Mouse (Mus musculus): Measurements from ENCODE around the gene Rprd2. TPM values are rescaled to one million over a fixed set of nuclear protein-coding genes. Genes with fewer than 3 reads are reported as not detected.

The Rprd2 gene
- polyA plus RNA-seq, 1 experiment from 2014 or later: 22.6 TPM

DNA sequence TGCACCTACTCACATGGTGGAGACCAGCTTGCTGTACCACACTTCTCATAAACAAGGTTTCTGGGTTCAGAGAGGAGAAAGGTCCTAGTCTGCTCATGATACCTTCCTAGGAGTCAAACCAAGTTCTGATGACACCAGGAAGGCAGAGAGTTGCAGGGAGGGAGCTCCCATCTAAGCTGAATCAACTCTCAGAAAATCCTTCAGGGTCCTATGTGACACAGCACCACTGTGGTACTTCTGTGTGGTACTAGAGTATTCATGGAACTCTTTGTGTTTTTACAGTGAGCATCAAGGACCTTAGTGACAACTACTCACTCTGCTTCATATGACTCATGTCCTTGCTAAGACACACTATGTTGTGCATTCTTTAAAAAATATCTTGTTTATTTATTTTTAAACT is 58.0 kb downstream of the Rprd2 start:
- Histone ChIP-seq H3K27ac (replicated peaks) (no peak overlapping the region), H3K27me3 (no peaks in the 10 kb centered on the region), H3K9ac (no peak overlapping the region), H3K9me3 (no peaks in the 10 kb centered on the region), H3K4me1 (replicated peaks) (no peaks in the 10 kb centered on the region), H3K36me3 (peaks cover 27% of the 10 kb centered on the region), H3K4me3 (no peak overlapping the region), H3K4me2 (no peak overlapping the region)
- no peak for ATAC-seq (ENCODE audit: low read depth)

DNA sequence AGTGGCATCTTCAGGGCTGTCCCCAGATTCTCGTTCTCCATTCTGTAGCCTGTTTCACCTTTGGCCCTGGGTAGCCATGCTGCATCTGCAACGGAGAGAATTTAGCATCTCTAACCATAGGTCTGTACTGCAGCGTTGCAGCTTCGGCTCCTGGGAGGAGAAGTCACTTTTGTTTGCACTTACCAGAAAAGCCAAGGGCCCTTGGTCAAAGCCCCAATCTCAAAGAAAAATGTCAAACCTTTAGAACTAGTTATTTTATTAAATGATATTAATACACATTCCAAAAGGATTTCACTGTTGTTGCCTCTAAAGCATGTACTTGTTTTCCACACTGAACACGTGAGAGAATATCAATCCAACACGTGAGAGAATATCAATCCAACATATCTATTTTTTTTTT is 58.6 kb downstream of the Rprd2 start, which contains the start of gene Tars2:
TSS of gene Tars2 (minus strand) at position 101 of the 400 bp plus-strand sequence.
- H3K9me3 ChIP-seq: no peaks in the 10 kb centered on the region
- 86% methylated on average over 6 of the region's 6 CpGs for WGBS
- H3K27me3 ChIP-seq: no peaks in the 10 kb centered on the region
- H3K4me2 ChIP-seq: no peak within 1 kb of the TSS
- H3K4me1 ChIP-seq (replicated peaks): no peaks in the 10 kb centered on the region
- ATAC-seq (ENCODE audit: low read depth): no peak
- H3K4me3 ChIP-seq: no peak within 1 kb of the TSS
- H3K36me3 ChIP-seq: peaks cover 22% of the 10 kb centered on the region
- no peak within 1 kb of the TSS for H3K27ac ChIP-seq (replicated peaks)
- H3K9ac ChIP-seq: no peak within 1 kb of the TSS

DNA sequence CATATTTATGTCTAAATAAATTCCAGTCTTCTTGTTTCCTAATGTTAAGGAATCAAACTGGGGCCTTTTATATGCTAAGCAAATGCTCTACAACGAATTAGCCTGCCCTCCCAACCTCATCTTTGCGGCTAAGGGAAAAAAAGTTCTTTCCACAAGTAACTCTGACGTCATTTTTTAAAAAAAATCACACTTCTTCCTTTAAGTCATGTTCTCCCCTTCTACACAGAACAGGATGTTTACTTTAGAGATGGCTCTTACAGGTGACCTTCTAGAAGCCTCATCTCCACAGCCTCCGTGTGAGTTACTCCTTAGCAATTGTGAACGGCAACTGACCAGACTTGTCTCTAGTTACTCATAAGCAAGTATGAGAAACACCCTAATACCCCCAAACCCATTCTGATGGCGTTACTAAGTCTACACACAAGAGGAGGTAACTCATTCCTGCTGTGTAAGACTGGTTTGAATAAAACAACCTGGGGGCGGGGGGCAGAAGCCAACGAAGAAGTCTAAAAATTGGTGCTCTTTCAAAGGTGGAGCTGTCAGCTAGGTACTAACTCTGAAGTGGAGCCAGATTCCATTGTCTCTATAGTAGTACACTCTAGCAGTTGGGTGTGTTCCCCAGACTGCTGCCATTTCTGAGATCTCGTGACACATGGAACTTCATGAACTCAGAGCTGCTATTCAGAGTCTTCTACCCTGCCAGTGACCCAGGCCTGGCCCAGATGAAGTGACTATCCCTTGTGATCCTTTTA is 60.0 kb downstream of the Rprd2 start:
- WGBS: 57% methylated on average over 9 of the region's 9 CpGs
- H3K4me3 ChIP-seq: no peak overlapping the region
- H3K9me3 ChIP-seq: no peaks in the 10 kb centered on the region
- no peak overlapping the region for H3K27ac ChIP-seq (replicated peaks)
- peaks cover 7% of the 10 kb centered on the region for H3K36me3 ChIP-seq
- H3K27me3 ChIP-seq: no peaks in the 10 kb centered on the region
- H3K9ac ChIP-seq: no peak overlapping the region
- H3K4me2 ChIP-seq: no peak overlapping the region
- H3K4me1 ChIP-seq (replicated peaks): peaks cover 7% of the 10 kb centered on the region
- ATAC-seq (ENCODE audit: low read depth): no peak

DNA sequence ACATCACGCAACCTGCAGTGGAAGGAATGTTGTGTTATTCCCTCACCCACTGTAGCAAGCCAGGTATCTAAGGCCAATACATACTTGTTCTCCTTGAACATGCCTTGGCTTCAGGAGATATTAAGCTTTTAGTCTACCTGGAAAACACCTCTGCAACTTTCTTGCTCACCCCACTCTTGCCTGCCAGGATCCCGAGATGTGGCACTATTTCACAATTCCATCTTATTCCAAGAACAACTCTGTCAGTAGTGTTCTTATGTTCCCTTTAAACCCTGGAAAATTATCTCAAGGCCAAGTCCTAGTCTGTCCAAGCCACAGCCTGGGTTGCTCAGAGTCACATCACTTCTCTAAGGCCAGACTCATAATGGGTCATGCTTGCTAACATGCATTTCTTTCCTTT is 61.9 kb downstream of the Rprd2 start:
- Histone ChIP-seq H3K4me2 (no peak overlapping the region), H3K27me3 (no peaks in the 10 kb centered on the region), H3K9me3 (no peaks in the 10 kb centered on the region), H3K4me3 (no peak overlapping the region), H3K9ac (no peak overlapping the region), H3K4me1 (replicated peaks) (peaks cover 8% of the 10 kb centered on the region), H3K27ac (replicated peaks) (no peak overlapping the region), H3K36me3 (peaks cover 11% of the 10 kb centered on the region)
- ATAC-seq (ENCODE audit: low read depth): no peak
- WGBS: 87% methylated on average over 2 of the region's 2 CpGs

DNA sequence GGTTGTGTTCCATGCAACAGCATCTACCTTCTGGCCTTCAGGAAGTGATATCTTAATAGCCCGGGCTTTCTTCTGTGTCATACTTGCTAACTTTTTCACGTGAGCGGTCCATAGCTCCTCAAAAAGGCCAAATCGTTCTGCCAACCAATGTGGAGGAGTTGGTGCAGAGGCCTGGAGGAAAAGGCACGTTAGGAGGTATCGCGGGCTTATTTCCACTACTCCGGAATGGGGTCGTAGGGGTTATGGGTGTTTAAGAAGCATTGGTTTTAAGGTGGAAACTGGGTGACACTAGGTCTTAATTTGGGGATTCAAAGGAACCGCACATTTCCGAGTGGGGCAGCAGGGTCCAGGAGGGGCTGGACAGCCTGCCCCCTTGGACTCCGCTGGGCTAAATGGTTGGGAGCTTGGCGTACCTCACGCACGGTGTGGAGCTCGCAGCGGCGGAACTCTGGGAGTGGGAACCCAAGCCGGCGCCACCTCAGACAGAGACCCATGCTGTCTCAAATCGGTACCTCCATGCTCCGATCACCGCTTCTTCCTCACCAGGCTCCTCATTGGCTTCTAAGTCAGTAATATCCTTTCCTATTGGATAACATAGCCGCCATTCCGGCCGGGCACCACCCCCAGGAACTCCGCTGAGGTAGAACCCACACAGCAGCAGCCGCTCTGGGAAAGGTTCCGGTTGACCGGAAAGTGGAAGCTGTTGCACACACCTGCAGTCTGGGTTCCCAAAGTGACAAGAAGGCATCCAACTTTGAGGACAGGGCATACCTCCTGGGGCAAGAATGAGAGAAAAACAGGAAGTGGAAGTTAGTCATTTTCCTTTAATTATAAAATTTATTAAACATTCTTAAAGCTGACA is 64.1 kb downstream of the Rprd2 start:
- ATAC-seq (ENCODE audit: low read depth): peak; percentile 99
- Histone ChIP-seq H3K36me3 (peaks cover 30% of the 10 kb centered on the region), H3K9ac (peak overlapping the region; percentile 76), H3K4me1 (replicated peaks) (peaks cover 8% of the 10 kb centered on the region), H3K27me3 (no peaks in the 10 kb centered on the region), H3K9me3 (no peaks in the 10 kb centered on the region), H3K4me3 (peak overlapping the region; percentile 64), H3K4me2 (peak overlapping the region; percentile 73), H3K27ac (replicated peaks) (peak overlapping the region; percentile 64)
- WGBS: under 1% methylated on average over 30 of the region's 30 CpGs

DNA sequence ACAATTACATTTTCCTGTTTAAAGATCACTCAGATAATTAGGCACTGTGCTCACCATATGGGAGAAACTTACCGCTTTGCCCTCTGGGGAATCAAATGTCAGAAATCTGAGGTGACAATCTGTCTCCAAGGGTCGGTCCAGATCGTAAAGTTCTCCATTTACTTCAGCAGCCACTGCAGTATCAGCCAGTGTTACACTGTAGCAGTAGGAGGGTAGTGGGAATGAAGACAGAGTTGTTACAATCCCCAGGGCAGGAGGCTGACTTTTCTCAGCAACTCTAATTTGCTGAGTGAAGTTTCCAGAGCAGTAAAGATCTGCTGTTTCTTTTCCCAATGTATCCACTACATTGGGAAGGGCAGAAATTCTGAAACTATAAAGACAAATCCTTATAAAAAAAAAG is 65.7 kb downstream of the Rprd2 start:
- no peak for ATAC-seq (ENCODE audit: low read depth)
- Histone ChIP-seq H3K4me2 (no peak overlapping the region), H3K27me3 (no peaks in the 10 kb centered on the region), H3K9ac (no peak overlapping the region), H3K27ac (replicated peaks) (no peak overlapping the region), H3K36me3 (peaks cover 46% of the 10 kb centered on the region), H3K4me3 (no peak overlapping the region), H3K4me1 (replicated peaks) (peaks cover 8% of the 10 kb centered on the region), H3K9me3 (no peaks in the 10 kb centered on the region)
- 81% methylated on average over 3 of the region's 3 CpGs for WGBS

DNA sequence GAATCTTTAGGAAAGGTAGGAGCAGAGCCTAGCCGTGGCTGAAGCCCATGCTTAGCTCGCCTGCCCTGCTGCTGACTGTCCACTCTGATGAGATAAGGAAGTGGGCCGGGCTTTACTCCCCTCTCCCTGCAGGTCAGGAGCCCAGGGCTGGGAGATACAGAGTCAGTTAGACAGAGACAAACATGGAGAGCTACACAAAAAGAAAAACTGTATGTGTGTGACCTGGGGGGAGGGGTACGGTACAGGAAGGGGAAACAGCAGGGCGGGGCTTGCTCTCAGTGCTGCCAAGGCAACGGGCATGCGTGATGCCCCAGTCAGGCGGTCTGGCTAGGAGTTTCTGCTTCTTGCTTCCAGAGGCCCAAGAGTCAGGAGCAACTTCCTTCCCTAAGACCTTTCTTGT is 78.3 kb downstream of the Rprd2 start:
- 0 out of 2 replicates have a peak, but pooled peaks cover 3% of the 10 kb centered on the region for H3K4me1 ChIP-seq (replicated peaks)
- no peaks in the 10 kb centered on the region for H3K9me3 ChIP-seq
- H3K9ac ChIP-seq: no peak overlapping the region
- WGBS: 80% methylated on average over 8 of the region's 8 CpGs
- H3K27ac ChIP-seq (replicated peaks): no peak overlapping the region
- H3K27me3 ChIP-seq: no peaks in the 10 kb centered on the region
- H3K4me3 ChIP-seq: no peak overlapping the region
- peaks cover 90% of the 10 kb centered on the region for H3K36me3 ChIP-seq
- no peak overlapping the region for H3K4me2 ChIP-seq
- ATAC-seq (ENCODE audit: low read depth): no peak

DNA sequence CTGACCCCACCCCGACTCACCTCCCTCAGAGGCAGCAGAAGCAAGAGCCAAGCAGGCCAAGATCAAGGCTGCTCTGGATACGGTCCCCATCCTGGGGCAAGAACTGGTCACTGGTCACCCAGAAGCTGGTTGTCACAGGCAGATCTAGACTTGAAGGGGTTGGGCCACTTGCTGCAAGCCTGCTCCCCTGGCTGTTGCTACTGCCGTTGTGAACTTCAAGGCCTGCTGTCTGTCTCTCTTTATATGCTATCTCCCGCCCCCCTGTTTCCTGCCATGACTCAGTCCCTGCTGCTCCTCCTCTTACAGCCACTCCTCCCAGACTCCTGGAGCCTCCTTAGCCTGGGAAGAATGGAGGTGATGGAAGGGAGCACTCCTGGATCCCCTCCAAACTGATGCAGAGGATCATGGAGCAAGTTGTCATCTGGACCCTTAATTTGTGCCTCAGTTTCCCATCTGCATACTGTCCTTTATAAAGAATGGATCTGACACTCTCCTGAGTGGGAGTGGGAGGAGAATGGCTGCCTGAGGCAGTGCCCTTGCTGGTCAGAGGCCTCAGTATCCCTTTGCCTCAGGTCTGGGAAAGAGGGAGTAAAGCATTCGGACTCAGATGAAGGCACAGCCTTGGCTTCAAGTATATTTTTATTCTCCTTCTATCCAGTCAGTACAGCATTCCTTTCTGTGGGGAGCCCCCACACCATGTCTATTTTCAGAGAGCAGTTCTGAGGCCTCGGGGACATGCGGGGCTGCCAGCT is 79.1 kb downstream of the Rprd2 start, which contains the start of gene Ecm1:
TSS of gene Ecm1 (minus strand) at position 217 of the 752 bp plus-strand sequence.
- Histone ChIP-seq H3K4me1 (replicated peaks) (0 out of 2 replicates have a peak, but pooled peaks cover 3% of the 10 kb centered on the region), H3K9ac (0 out of 2 replicates have a peak within 1 kb of the TSS, but pooled peaks have one; percentile 26), H3K4me2 (no peak within 1 kb of the TSS), H3K27ac (replicated peaks) (no peak within 1 kb of the TSS), H3K4me3 (no peak within 1 kb of the TSS), H3K36me3 (peaks cover 90% of the 10 kb centered on the region), H3K9me3 (no peaks in the 10 kb centered on the region), H3K27me3 (no peaks in the 10 kb centered on the region)
- ATAC-seq (ENCODE audit: low read depth): no peak
- WGBS: 79% methylated on average over 7 of the region's 7 CpGs

DNA sequence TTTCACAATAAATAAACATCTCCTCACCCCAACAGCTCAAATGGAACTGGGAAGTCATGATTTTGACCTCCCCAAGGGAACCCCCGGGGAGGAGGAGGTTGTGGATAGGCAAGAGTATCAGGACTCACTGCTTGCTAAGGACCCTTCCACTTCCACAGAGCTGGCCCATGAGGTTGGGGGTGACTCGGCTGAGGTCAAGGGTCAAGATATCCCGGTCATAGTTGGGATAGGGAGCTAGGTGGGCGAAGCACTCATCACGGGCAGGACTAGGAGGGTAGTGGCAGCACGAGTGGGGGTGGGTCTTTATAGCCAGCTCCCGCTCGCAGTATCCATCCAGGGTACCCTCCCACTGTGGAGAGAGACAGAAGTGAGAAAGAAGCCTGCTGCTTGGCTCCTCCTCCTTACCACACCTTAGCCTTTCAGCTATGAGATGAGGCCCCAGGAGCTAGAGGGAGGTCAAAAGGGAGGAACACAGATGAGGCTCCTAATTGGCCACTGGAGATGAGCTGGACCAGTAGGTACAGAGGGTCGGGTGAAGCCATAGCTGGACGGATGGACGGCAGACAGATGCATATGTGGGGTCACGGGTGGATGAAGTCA is 83.5 kb downstream of the Rprd2 start:
- Histone ChIP-seq H3K9ac (no peak overlapping the region), H3K36me3 (peaks cover 55% of the 10 kb centered on the region), H3K9me3 (no peaks in the 10 kb centered on the region), H3K4me3 (no peak overlapping the region), H3K27ac (replicated peaks) (no peak overlapping the region), H3K4me2 (no peak overlapping the region), H3K27me3 (no peaks in the 10 kb centered on the region), H3K4me1 (replicated peaks) (no peaks in the 10 kb centered on the region)
- WGBS: 85% methylated on average over 12 of the region's 12 CpGs
- no peak for ATAC-seq (ENCODE audit: low read depth)

DNA sequence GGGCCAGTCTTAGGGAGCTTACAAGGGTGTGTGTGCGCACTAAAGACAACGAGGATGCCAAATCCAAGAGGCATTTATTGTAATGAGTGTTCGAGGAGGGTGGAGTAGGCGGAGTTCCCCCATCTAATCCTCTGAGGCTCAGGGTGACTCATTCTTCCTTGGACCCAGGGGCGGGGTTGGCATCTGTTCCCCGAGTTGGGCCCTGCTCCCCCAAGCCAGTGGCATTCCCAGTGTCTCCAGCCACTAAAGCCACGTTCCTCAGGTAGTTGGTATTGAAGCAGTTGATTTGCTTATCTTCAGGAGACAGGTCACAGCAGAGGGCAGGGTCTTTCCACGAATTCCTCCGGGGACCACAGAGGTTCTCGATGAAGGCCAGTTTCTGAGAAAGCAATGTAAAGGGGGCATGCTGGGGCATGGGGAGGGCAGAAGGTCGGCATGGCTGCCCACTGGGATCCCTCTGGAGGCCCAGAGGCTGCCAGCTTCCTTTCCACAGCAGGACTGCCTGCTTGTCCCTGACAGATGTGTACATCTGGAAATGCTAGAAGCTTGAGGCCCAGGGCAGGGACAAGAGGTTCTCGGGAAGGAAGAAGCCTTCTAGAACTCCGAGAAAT is 84.5 kb downstream of the Rprd2 start:
- no peak for ATAC-seq (ENCODE audit: low read depth)
- Histone ChIP-seq H3K4me1 (replicated peaks) (no peaks in the 10 kb centered on the region), H3K27ac (replicated peaks) (no peak overlapping the region), H3K36me3 (peaks cover 45% of the 10 kb centered on the region), H3K4me2 (no peak overlapping the region), H3K4me3 (no peak overlapping the region), H3K9me3 (no peaks in the 10 kb centered on the region), H3K9ac (no peak overlapping the region), H3K27me3 (no peaks in the 10 kb centered on the region)
- WGBS: 86% methylated on average over 13 of the region's 13 CpGs

DNA sequence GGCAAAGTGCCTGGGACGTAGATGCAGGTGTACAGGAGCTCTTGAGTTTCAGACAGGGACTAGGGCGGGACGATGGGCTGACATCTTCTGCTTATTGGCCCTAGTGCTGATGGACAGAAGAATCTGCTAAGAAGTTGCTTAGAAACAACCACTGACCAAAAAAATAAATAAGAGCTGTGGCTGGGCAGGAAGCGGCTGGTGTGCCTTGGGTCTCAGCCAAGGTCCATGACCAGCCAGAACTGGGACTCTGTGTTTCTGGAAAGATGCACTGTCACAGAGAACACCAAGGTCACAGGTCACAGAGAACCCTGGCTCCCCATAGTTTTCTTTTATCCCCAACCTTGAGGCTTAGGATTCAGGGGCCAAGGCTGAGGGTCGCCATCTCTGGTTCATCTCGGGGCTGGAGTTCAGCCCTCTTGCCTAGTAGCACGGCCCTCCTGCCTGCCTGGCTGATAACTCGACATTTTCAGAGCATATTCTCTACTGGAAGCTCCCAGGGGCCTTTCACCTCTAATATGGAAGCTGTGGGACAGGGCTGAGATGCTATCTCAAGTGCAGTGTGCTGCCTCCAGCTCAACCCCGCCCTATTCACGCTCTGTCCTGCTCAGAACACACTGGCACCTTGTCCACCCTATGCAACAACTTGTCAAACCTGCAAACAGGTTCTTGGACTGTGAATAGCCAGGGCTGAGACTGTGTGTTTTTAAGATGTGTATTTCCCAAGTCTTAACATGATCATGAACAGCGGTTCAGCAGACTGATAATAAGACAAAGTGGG is 85.7 kb downstream of the Rprd2 start:
- H3K4me3 ChIP-seq: no peak overlapping the region
- no peak overlapping the region for H3K27ac ChIP-seq (replicated peaks)
- H3K4me1 ChIP-seq (replicated peaks): no peaks in the 10 kb centered on the region
- H3K27me3 ChIP-seq: no peaks in the 10 kb centered on the region
- no peaks in the 10 kb centered on the region for H3K9me3 ChIP-seq
- peaks cover 33% of the 10 kb centered on the region for H3K36me3 ChIP-seq
- no peak for ATAC-seq (ENCODE audit: low read depth)
- H3K9ac ChIP-seq: no peak overlapping the region
- H3K4me2 ChIP-seq: no peak overlapping the region
- 82% methylated on average over 11 of the region's 11 CpGs for WGBS

Measured in neural tube, embryonic 13.5 days (tissue).